Mouse (Mus musculus): Measurements from ENCODE around the gene Rasgef1b. TPM values are rescaled to one million over a fixed set of nuclear protein-coding genes. Genes with fewer than 3 reads are reported as not detected.
A peak's percentile ranks its signal among the peaks of the same experiment; 100 is the strongest.

Gene Rasgef1b
- total RNA-seq, 1 experiment from 2014 or later: 57.6 TPM

GRCm38 (mm10) chr5:99296348-99296747 is 432.5 kb downstream of the Rasgef1b start:
- no peak for ATAC-seq (replicated peaks; ENCODE audit: insufficient number of reproducible peaks, low FRiP score, low TSS enrichment, poor library complexity, severe bottlenecking)

GRCm38 (mm10) chr5:99292287-99292851 is 436.5 kb downstream of the Rasgef1b start:
- no peak for ATAC-seq (replicated peaks; ENCODE audit: insufficient number of reproducible peaks, low FRiP score, low TSS enrichment, poor library complexity, severe bottlenecking)

- ATAC-seq (replicated peaks; ENCODE audit: insufficient number of reproducible peaks, low FRiP score, low TSS enrichment, poor library complexity, severe bottlenecking): no peak
Measured at GRCm38 (mm10) chr5:99291084-99291830, 437.6 kb downstream of the Rasgef1b start.

- ATAC-seq (replicated peaks; ENCODE audit: insufficient number of reproducible peaks, low FRiP score, low TSS enrichment, poor library complexity, severe bottlenecking): no peak
Measured at GRCm38 (mm10) chr5:99288262-99288661, 440.6 kb downstream of the Rasgef1b start.

GRCm38 (mm10) chr5:99287647-99288185 is 441.1 kb downstream of the Rasgef1b start:
- ATAC-seq (replicated peaks; ENCODE audit: insufficient number of reproducible peaks, low FRiP score, low TSS enrichment, poor library complexity, severe bottlenecking): no peak

- no peak for ATAC-seq (replicated peaks; ENCODE audit: insufficient number of reproducible peaks, low FRiP score, low TSS enrichment, poor library complexity, severe bottlenecking)
Measured at GRCm38 (mm10) chr5:99286575-99286974, 442.3 kb downstream of the Rasgef1b start.

- ATAC-seq (replicated peaks; ENCODE audit: insufficient number of reproducible peaks, low FRiP score, low TSS enrichment, poor library complexity, severe bottlenecking): no peak
Measured at GRCm38 (mm10) chr5:99286024-99286423, 442.8 kb downstream of the Rasgef1b start.

GRCm38 (mm10) chr5:99284369-99284768 is 444.5 kb downstream of the Rasgef1b start:
- no peak for ATAC-seq (replicated peaks; ENCODE audit: insufficient number of reproducible peaks, low FRiP score, low TSS enrichment, poor library complexity, severe bottlenecking)

GRCm38 (mm10) chr5:99283636-99284035 is 445.2 kb downstream of the Rasgef1b start:
- peak; percentile 65; the same call in 1 of the 2 replicates for ATAC-seq (replicated peaks; ENCODE audit: insufficient number of reproducible peaks, low FRiP score, low TSS enrichment, poor library complexity, severe bottlenecking)

GRCm38 (mm10) chr5:99280536-99280935 is 448.3 kb downstream of the Rasgef1b start:
- no peak for ATAC-seq (replicated peaks; ENCODE audit: insufficient number of reproducible peaks, low FRiP score, low TSS enrichment, poor library complexity, severe bottlenecking)

GRCm38 (mm10) chr5:99279016-99279757 is 449.7 kb downstream of the Rasgef1b start:
- ATAC-seq (replicated peaks; ENCODE audit: insufficient number of reproducible peaks, low FRiP score, low TSS enrichment, poor library complexity, severe bottlenecking): no peak

GRCm38 (mm10) chr5:99278364-99278763 is 450.5 kb downstream of the Rasgef1b start:
- 0 out of 2 replicates have a peak, but pooled peaks have one; percentile 52 for ATAC-seq (replicated peaks; ENCODE audit: insufficient number of reproducible peaks, low FRiP score, low TSS enrichment, poor library complexity, severe bottlenecking)

GRCm38 (mm10) chr5:99277536-99277935 is 451.3 kb downstream of the Rasgef1b start:
- no peak for ATAC-seq (replicated peaks; ENCODE audit: insufficient number of reproducible peaks, low FRiP score, low TSS enrichment, poor library complexity, severe bottlenecking)

- ATAC-seq (replicated peaks; ENCODE audit: insufficient number of reproducible peaks, low FRiP score, low TSS enrichment, poor library complexity, severe bottlenecking): no peak
Measured at GRCm38 (mm10) chr5:99274119-99274563, 454.7 kb downstream of the Rasgef1b start.

GRCm38 (mm10) chr5:99271531-99271930 is 457.3 kb downstream of the Rasgef1b start:
- ATAC-seq (replicated peaks; ENCODE audit: insufficient number of reproducible peaks, low FRiP score, low TSS enrichment, poor library complexity, severe bottlenecking): no peak

GRCm38 (mm10) chr5:99269131-99269530 is 459.7 kb downstream of the Rasgef1b start:
- no peak for ATAC-seq (replicated peaks; ENCODE audit: insufficient number of reproducible peaks, low FRiP score, low TSS enrichment, poor library complexity, severe bottlenecking)

GRCm38 (mm10) chr5:99267338-99267737 is 461.5 kb downstream of the Rasgef1b start:
- ATAC-seq (replicated peaks; ENCODE audit: insufficient number of reproducible peaks, low FRiP score, low TSS enrichment, poor library complexity, severe bottlenecking): 0 out of 2 replicates have a peak, but pooled peaks have one; percentile 46

- ATAC-seq (replicated peaks; ENCODE audit: insufficient number of reproducible peaks, low FRiP score, low TSS enrichment, poor library complexity, severe bottlenecking): no peak
Measured at GRCm38 (mm10) chr5:99266301-99266700, 462.6 kb downstream of the Rasgef1b start.

- ATAC-seq (replicated peaks; ENCODE audit: insufficient number of reproducible peaks, low FRiP score, low TSS enrichment, poor library complexity, severe bottlenecking): no peak
Measured at GRCm38 (mm10) chr5:99262197-99262920, 466.5 kb downstream of the Rasgef1b start.
